Mouse (Mus musculus): ENCODE results near the gene Dmrtc1a.
"Not testable (repeated sequence)": the region's sequence is repeated elsewhere in the genome, so short reads cannot be mapped to it uniquely, and the experiment has no call there.

The Dmrtc1a gene

GRCm38 (mm10) chrX:102908587-102908986 is at the start of gene Dmrtc1a, which contains the start of gene 1700011M02Rik:
TSS of gene Dmrtc1a (minus strand) at chrX:102908687.
TSS of gene 1700011M02Rik (plus strand) at chrX:102908905.
- in situ Hi-C loops (cut with MboI, MseI), result not testable (repeated sequence)

DNA sequence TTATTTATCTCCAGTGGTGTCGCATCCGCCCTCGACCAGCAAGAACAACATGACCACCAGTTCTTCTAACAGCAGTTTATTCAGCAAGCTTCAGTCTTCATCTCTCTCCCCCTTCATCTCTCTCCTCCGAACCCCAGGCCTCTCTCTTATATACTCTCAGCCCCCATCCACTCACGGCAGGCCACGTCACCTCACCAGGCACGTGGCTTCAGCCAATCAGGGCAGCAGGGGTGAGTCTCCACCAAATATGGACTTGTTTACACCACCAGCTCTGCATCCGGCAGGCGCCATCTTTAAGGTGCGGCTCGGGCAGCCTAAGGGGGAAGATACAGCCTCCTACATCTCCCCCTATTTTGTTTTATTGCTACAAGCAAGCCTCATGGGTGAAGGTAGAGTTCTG is 41.6 kb upstream of the Dmrtc1a start:
- in situ Hi-C loops (cut with MboI, MseI), result not testable (repeated sequence)

- in situ Hi-C loops (cut with MboI, MseI), result loop anchor here in 1 of 2 experiments (25.0 kb wide), 1 partner anchor 724 kb away; no protein-coding TSS in a partner anchor
Measured at GRCm38 (mm10) chrX:102936743-102937142, 28.3 kb upstream of the Dmrtc1a start.

DNA sequence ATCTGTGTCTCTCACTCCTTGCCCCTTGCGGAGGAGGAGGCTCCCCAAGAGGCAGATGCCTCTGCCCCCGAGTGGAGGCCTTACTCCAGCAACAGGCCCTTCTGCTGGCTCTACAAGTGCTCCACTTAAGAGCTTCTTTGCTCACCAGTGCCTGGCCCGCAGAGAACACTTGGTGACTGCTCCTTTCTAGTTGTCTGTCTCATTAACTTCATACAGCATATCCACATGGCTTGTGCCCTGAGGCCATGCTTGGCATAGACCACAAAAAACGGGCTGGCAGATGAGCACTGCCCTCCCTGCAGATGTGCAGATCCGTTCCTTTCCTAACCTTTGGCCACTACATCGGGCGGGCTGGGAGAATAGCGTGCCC is 25.9 kb upstream of the Dmrtc1a start:
- in situ Hi-C loops (cut with MboI, MseI), result loop anchor here (5.0 to 25.0 kb wide), 2 partner anchors 252 to 722 kb away; no protein-coding TSS in a partner anchor

GRCm38 (mm10) chrX:102933571-102934394 is 25.3 kb upstream of the Dmrtc1a start:
- in situ Hi-C loops (cut with MboI, MseI), result loop anchor here (5.0 to 25.0 kb wide), 2 partner anchors 251 to 721 kb away; no protein-coding TSS in a partner anchor

DNA sequence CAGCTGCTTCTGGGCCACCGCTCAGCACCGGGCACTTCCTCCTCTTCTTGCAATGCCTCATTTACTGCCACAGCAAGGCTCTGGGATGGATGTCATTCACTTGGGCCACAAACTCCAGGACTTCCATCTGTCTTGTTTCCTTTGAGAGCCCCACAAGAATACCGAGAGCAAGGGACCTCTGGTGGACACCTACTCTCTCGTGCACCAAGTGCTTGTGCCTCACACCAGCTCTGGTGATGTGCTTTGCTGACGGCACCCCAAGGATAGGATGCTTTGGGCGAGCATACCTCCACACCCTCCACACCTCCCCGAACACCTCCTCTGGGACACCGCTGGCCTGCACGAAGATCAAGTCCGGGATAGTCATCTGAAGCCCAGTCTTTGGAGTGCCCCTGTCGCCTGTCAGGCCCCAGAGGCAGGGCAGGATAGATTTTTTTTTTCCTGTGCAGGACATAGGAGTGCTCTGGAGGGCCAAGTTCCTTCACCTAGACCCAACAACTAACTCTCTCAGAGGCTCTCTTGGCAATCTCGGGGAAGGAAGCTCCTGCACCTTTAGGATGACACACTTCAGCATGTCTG is 24.6 kb upstream of the Dmrtc1a start:
- in situ Hi-C loops (cut with MboI, MseI), result loop anchor here (5.0 to 25.0 kb wide), 2 partner anchors 251 to 721 kb away; no protein-coding TSS in a partner anchor

- in situ Hi-C loops (cut with MboI, MseI), result loop anchor here in 1 of 2 experiments (25.0 kb wide), 1 partner anchor 716 kb away; no protein-coding TSS in a partner anchor
Measured at GRCm38 (mm10) chrX:102928072-102928471, 19.6 kb upstream of the Dmrtc1a start, which contains the start of gene 1700018G05Rik. TSS of gene 1700018G05Rik (plus strand) at chrX:102928372.

GRCm38 (mm10) chrX:102926707-102927106 is 18.2 kb upstream of the Dmrtc1a start:
- in situ Hi-C loops (cut with MboI, MseI), result loop anchor here in 1 of 2 experiments (25.0 kb wide), 1 partner anchor 714 kb away; no protein-coding TSS in a partner anchor

DNA sequence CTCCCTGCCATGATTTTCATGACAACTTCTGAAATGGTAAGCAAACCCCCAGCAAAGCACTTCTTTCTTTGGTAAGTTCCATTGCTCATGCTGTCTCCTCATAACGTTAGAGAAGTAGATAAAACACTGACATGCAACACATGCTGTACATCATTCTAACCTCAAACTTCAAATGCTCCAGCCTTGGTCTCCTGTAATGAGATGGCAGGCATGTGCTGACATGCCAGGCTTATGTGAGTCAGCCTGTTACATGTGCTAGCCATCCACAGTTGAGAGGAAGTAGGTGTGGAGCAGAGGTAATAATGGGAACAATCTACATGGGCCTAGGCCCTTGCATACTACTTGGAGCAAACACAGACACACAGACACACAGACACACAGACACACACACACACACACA is 6.3 kb upstream of the Dmrtc1a start:
- in situ Hi-C loops (cut with MboI, MseI), result loop anchor here in 1 of 2 experiments (5.0 kb wide), 1 partner anchor 218 kb away; no protein-coding TSS in a partner anchor

- in situ Hi-C loops (cut with MboI, MseI), result loop anchor here (5.0 to 10.0 kb wide), 2 partner anchors 76 to 1907 kb away; no protein-coding TSS in a partner anchor
Measured at GRCm38 (mm10) chrX:102867871-102868270, 40.6 kb downstream of the Dmrtc1a start, which contains the start of gene 1700031F05Rik. TSS of gene 1700031F05Rik (minus strand) at chrX:102867971.

GRCm38 (mm10) chrX:102854516-102854915 is 54.0 kb downstream of the Dmrtc1a start, which contains the start of gene Dmrtc1c2:
TSS of gene Dmrtc1c2 (minus strand) at chrX:102854616.
- in situ Hi-C loops (cut with MboI, MseI), result not testable (repeated sequence)

All from T-helper 17 cell (primary cell).